Mouse (Mus musculus): ENCODE results near the gene Pck1.
A peak's percentile ranks its signal among the peaks of the same experiment; 100 is the strongest.

The Pck1 gene

GRCm38 (mm10) chr2:173152436-173153151 lies at the start of gene Pck1:
TSS of gene Pck1 (plus strand) at chr2:173153048.
- peak; percentile 58 for TF ChIP-seq GATA4 (IDR thresholded peaks at IDR 0.05; ENCODE audit: insufficient replicate concordance, low read length)

- no peak for TF ChIP-seq GATA4 (IDR thresholded peaks at IDR 0.05; ENCODE audit: insufficient replicate concordance, low read length)
These were observed 46.4 kb upstream of the Pck1 start for GRCm38 (mm10) chr2:173106409-173106808.

GRCm38 (mm10) chr2:173106889-173107785 lies 45.7 kb upstream of the Pck1 start:
- TF ChIP-seq GATA4 (IDR thresholded peaks at IDR 0.05; ENCODE audit: insufficient replicate concordance, low read length), result no peak

GRCm38 (mm10) chr2:173108509-173109190 lies 44.2 kb upstream of the Pck1 start:
- TF ChIP-seq GATA4 (IDR thresholded peaks at IDR 0.05; ENCODE audit: insufficient replicate concordance, low read length), result no peak

GRCm38 (mm10) chr2:173109510-173109909 lies 43.3 kb upstream of the Pck1 start:
- no peak for TF ChIP-seq GATA4 (IDR thresholded peaks at IDR 0.05; ENCODE audit: insufficient replicate concordance, low read length)

GRCm38 (mm10) chr2:173110571-173110970 lies 42.3 kb upstream of the Pck1 start:
- TF ChIP-seq GATA4 (IDR thresholded peaks at IDR 0.05; ENCODE audit: insufficient replicate concordance, low read length), result no peak

GRCm38 (mm10) chr2:173119023-173119944 lies 33.6 kb upstream of the Pck1 start, which contains the start of gene Ctcfl:
TSS of gene Ctcfl (minus strand) at chr2:173119525.
- no peak for TF ChIP-seq GATA4 (IDR thresholded peaks at IDR 0.05; ENCODE audit: insufficient replicate concordance, low read length)

- TF ChIP-seq GATA4 (IDR thresholded peaks at IDR 0.05; ENCODE audit: insufficient replicate concordance, low read length), result no peak
These were observed 28.7 kb upstream of the Pck1 start for GRCm38 (mm10) chr2:173124022-173124735.

- no peak for TF ChIP-seq GATA4 (IDR thresholded peaks at IDR 0.05; ENCODE audit: insufficient replicate concordance, low read length)
These were observed 26.5 kb upstream of the Pck1 start for GRCm38 (mm10) chr2:173126386-173126785.

- no peak for TF ChIP-seq GATA4 (IDR thresholded peaks at IDR 0.05; ENCODE audit: insufficient replicate concordance, low read length)
These were observed 23.7 kb upstream of the Pck1 start for GRCm38 (mm10) chr2:173129111-173129510.

GRCm38 (mm10) chr2:173132262-173132661 lies 20.6 kb upstream of the Pck1 start:
- TF ChIP-seq GATA4 (IDR thresholded peaks at IDR 0.05; ENCODE audit: insufficient replicate concordance, low read length), result no peak

GRCm38 (mm10) chr2:173132794-173133300 lies 20.0 kb upstream of the Pck1 start:
- TF ChIP-seq GATA4 (IDR thresholded peaks at IDR 0.05; ENCODE audit: insufficient replicate concordance, low read length), result no peak

GRCm38 (mm10) chr2:173134695-173135094 lies 18.2 kb upstream of the Pck1 start:
- no peak for TF ChIP-seq GATA4 (IDR thresholded peaks at IDR 0.05; ENCODE audit: insufficient replicate concordance, low read length)
